8 mouse cellular contexts compared by ENCODE assay signal in the genomic region with DNA sequence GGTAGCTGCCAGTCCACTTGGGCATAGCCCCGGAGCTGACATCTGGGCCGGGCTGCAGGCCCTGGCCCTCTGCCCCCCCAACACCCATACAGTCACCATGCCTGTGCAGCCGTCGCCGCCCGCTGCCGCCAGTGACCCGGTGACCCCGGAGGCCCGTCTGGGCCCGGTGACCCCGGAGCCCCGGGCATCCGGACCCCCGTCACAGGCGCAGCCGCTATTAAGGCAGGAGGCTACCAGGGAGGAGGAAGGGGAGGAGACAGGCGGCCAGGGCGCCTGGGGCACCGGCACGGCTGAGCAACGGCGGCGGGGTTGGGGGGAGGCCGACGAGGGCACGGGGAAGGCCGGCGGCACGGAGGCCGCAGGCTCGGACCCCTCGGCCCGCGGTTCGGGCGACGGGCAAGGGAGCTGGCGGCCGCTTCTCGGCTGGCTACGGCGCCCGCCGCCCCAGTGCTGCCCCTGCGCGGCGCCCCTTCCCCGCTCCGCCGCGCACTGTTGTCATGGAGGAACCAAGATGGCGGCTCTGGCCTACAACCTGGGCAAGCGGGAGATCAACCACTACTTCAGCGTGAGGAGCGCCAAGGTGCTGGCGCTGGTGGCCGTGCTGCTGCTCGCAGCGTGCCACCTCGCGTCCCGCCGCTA. TPM values are rescaled to one million over a fixed set of nuclear protein-coding genes. Genes with fewer than 3 reads are reported as not detected.
DNase-seq lines count a peak whose midpoint lies in the region; TF ChIP-seq lines count a peak whose summit lies in the region.

TSS of gene Casd1 (plus strand) at position 182 of the 639 bp plus-strand sequence.

- no peak for TF ChIP-seq CTCF in MEL (IDR thresholded peaks at IDR 0.05 in 2 of 3, conservative IDR thresholded peaks at IDR 0.05 in 1 of 3; ENCODE audit: control insufficient read depth in 1 of 3, insufficient read depth in 1 of 3, low read depth in 2 of 3, low read length in 3 of 3, poor library complexity in 1 of 3, severe bottlenecking in 1 of 3)
- no peak for TF ChIP-seq CTCF in cerebellum, adult 2 months (IDR thresholded peaks at IDR 0.05; ENCODE audit: borderline replicate concordance, insufficient read depth, low read depth, low read length)

- TF ChIP-seq POLR2A in MEL (IDR thresholded peaks at IDR 0.05; ENCODE audit: control insufficient read depth in 1 of 2, insufficient read depth in 1 of 2, low read depth in 1 of 2, low read length in 2 of 2, poor library complexity in 1 of 2), result peak; percentile 46 to 50; a peak in 2 of 4 replicates
- 0 out of 2 replicates have a peak, but pooled peaks have one; percentile 9 for TF ChIP-seq POLR2A in cerebellum, adult 2 months (IDR thresholded peaks at IDR 0.05; ENCODE audit: borderline replicate concordance, insufficient read depth, low read length)

- DNase-seq in MEL (ENCODE audit: low read depth, low spot score), result peak; percentile 59
- peak; percentile 72 to 84 for DNase-seq in cerebellum, adult 2 months
- DNase-seq in forelimb bud, embryonic 11.5 days (ENCODE audit: low read depth, low spot score), result peak; percentile 72
- peak; percentile 69 for DNase-seq in heart, postnatal 4 days
- DNase-seq in layer of hippocampus, postnatal 10 days (ENCODE audit: low spot score in 2 of 2), result peak; percentile 69 to 76
- DNase-seq in lung, postnatal 25 days (ENCODE audit: low spot score), result peak; percentile 46
- DNase-seq in retina, adult 2 months (ENCODE audit: low read depth, low spot score), result peak; percentile 45
- peak; percentile 70 for DNase-seq in urinary bladder, adult 2 months (ENCODE audit: low spot score)

- peak within 1 kb of the TSS; percentile 92 for H3K9ac ChIP-seq in MEL (ENCODE audit: control insufficient read depth, low read depth, low read length, poor library complexity, severe bottlenecking)

- TF ChIP-seq RAD21 in MEL (IDR thresholded peaks at IDR 0.05; ENCODE audit: low read depth, low read length), result no peak

- H3K4me1 ChIP-seq in MEL (ENCODE audit: control insufficient read depth in 1 of 2, insufficient read depth in 2 of 2, low read length in 2 of 2), result peaks cover 0 to 10% of the 10 kb centered on the region in 2 experiments; a peak in 3 of 4 replicates
- no peaks in the 10 kb centered on the region; the same call in 1 of the 2 replicates for H3K4me1 ChIP-seq in cerebellum, adult 2 months (ENCODE audit: control insufficient read depth, insufficient read depth, low read length)

- peaks cover 2 to 4% of the 10 kb centered on the region in 2 experiments; a peak in 1 of 4 replicates for H3K27me3 ChIP-seq in MEL (ENCODE audit: control insufficient read depth in 1 of 2, insufficient read depth in 2 of 2, low read length in 2 of 2)
- no peaks in the 10 kb centered on the region for H3K27me3 ChIP-seq in cerebellum, adult 2 months (ENCODE audit: control insufficient read depth, insufficient read depth, low read length)

- peak within 1 kb of the TSS; percentile 66 for H3K27ac ChIP-seq in MEL (ENCODE audit: control insufficient read depth, low read depth, low read length)
- peak within 1 kb of the TSS; percentile 96 for H3K27ac ChIP-seq in cerebellum, adult 2 months (ENCODE audit: insufficient read depth, low read length)

- WGBS in cerebellum, adult 2 months, result under 1% methylated on average over 63 of the region's 64 CpGs

- H3K9me3 ChIP-seq in MEL (replicated peaks; ENCODE audit: insufficient read depth, low read length), result no peaks in the 10 kb centered on the region

- H3K4me3 ChIP-seq in MEL (ENCODE audit: control insufficient read depth in 1 of 2, insufficient read depth in 1 of 2, low read depth in 2 of 2, low read length in 2 of 2), result peak within 1 kb of the TSS; percentile 85 to 92
- peak within 1 kb of the TSS; percentile 85 for H3K4me3 ChIP-seq in cerebellum, adult 2 months (replicated peaks; ENCODE audit: insufficient read depth, low read depth, low read length)

- no peak for TF ChIP-seq EP300 in MEL (IDR thresholded peaks at IDR 0.05; ENCODE audit: low read depth in 1 of 2, low read length in 2 of 2)

- peaks cover 0 to 20% of the 10 kb centered on the region in 2 experiments; a peak in 2 of 4 replicates for H3K36me3 ChIP-seq in MEL (ENCODE audit: control insufficient read depth in 1 of 2, insufficient read depth in 2 of 2, low read length in 2 of 2)

- H3K79me2 ChIP-seq in MEL (ENCODE audit: control insufficient read depth, insufficient read depth, low read length, poor library complexity), result peaks cover 17% of the 10 kb centered on the region

TF ChIP-seq in MEL, 35 proteins besides CTCF, POLR2A, EP300 and RAD21:
- TF ChIP-seq TBP (IDR thresholded peaks at IDR 0.05; ENCODE audit: low read depth, low read length), result peak; percentile 19; the same call in 1 of the 2 replicates
- TF ChIP-seq GATA1 (IDR thresholded peaks at IDR 0.05; ENCODE audit: low read depth, low read length), result no peak
- TF ChIP-seq NELFE (IDR thresholded peaks at IDR 0.05; ENCODE audit: low read depth, low read length), result peak; percentile 30

RNA-seq across cellular contexts. Expression of gene Casd1, which starts in this region (rescaled TPM):
- 11.0 and 12.3 TPM in 2 replicates for total RNA-seq in MEL (2012; rRNA removed)
- 10 to 100 TPM in 1 of 2 experiments, not detected in 1; 12.6 TPM for polyA plus RNA-seq in MEL (2012; ENCODE audit: insufficient read depth in 1 of 2, insufficient read length in 2 of 2, low read depth in 1 of 2, low replicate concordance in 2 of 2, missing spikeins in 1 of 2)
- polyA plus RNA-seq in cerebellum, adult 2 months (2012; rRNA removed), result 42.8 and 47.0 TPM in 2 replicates
- 10 to 100 TPM; 34.5 to 34.6 TPM for total RNA-seq in heart, postnatal 4 days (2021)
- total RNA-seq in layer of hippocampus, postnatal 10 days (2021), result 10 to 100 TPM; 48.5 to 57.9 TPM
- 29.1 and 29.2 TPM in 2 replicates for polyA plus RNA-seq in urinary bladder, adult 2 months (2012; rRNA removed)

Comparison
In these comparisons a context has a peak if more than half of its experiments do, and no peak if none do; other contexts are left out.
1. Peak in every context shown above with its lines: DNase-seq, H3K4me3 ChIP-seq and H3K27ac ChIP-seq.